Mouse (Mus musculus): Measurements from ENCODE around the gene Tnrc6b.

DNA sequence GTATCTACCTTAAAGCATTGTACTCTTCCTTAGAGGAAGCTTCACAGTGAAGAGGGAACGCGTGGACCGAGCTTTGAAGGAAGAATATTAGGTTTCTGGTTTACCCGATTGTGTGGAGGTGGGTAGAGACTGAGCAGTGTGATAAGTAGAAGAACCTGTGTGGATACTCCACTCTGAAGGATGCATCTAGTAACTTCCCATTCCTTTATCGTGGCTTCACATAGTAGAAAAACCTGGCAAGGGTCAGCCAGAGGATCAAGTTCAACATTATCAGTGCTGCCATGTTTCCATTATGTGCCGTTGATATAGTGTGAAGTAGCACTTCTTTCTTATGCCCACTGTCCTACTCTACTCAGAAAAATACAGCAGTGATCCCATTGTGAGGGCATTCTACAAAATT is 53.6 kb downstream of the Tnrc6b start:
- TF ChIP-seq CTCF (IDR thresholded peaks at IDR 0.05; ENCODE audit: insufficient read depth, low read depth, low read length) (no peak), POLR2A (IDR thresholded peaks at IDR 0.05; ENCODE audit: insufficient read depth, low read depth, low read length) (no peak)
